ENCODE assay signal across 8 mouse cellular contexts in the genomic region with DNA sequence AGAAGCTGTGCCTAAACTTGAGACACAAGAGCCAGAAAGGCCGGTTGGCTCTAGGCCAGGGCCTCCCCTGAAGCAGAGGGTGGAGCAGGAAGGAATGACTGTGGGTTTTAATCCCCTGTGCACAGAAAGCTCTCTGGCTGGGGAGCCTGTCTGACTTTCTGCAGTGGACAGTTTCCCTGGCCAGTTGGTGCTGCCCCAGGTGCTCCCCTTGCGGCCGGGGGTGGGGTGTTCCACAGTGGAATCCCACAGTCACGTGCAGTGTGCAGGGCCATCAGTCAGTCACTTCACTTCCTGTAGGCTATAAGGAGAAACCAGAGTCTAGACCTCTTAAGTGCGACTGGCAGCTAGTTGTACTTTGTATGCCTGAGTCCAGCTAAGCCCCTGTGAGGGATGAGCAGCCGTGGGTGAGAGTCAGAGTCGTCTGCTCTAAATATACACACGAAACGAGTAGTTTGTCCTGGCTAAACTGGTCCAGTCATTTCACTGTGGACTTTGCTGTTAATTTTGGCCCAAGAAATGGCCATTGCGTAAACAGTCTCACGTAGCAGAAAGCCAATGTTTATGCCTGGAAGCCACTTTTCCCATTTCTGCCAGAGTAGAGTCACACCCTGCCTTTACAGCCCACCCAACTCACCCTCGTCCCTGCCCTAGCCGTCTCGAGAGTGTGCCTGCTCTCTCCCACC. TPM values are rescaled to one million over a fixed set of nuclear protein-coding genes. Genes with fewer than 3 reads are reported as not detected.
DNase-seq lines count a peak whose midpoint lies in the region; ATAC-seq lines count a peak whose summit lies in the region.

No protein-coding gene starts in this region.

- peak; percentile 13 for DNase-seq in embryo, embryonic 11 days
- no peak for DNase-seq in embryo, embryonic 10.5 days (ENCODE audit: low spot score)
- DNase-seq in thymus, postnatal 25 days, result peak; percentile 14
- DNase-seq in thymus, postnatal 10 days (ENCODE audit: low spot score in 2 of 2), result no peak
- DNase-seq in gastrocnemius, postnatal 4 days (ENCODE audit: low spot score in 2 of 2), result peak; percentile 22 to 35
- DNase-seq in kidney, adult 8-10 months, result peak; percentile 28
- DNase-seq in frontal cortex, postnatal 25 days (ENCODE audit: low spot score in 2 of 2), result no peak

- peak; percentile 69 for ATAC-seq in megakaryocyte-erythroid progenitor cell, adult 5-6 weeks (replicated peaks; ENCODE audit: low FRiP score, low TSS enrichment, poor library complexity, severe bottlenecking)

RNA-seq across cellular contexts. Expression of gene Trpm1, which starts 38.8 kb away (rescaled TPM):
- 1 to 10 TPM in 1 of 2 experiments, under 1 TPM in 1; 0.44 to 1.4 TPM for total RNA-seq in gastrocnemius, postnatal 4 days (2021)
- total RNA-seq in megakaryocyte-erythroid progenitor cell, adult 5-6 weeks (2014; fragmentation: Nextera tagmentation), result 3.1 and 6.3 TPM in 2 replicates
- not detected in 2 replicates for total RNA-seq in megakaryocyte-erythroid progenitor cell, adult 5-6 weeks (2017)

Comparison
In these comparisons a context has a peak if more than half of its experiments do, and no peak if none do; other contexts are left out.
1. DNase-seq: peak in embryo, embryonic 11 days (single experiment), thymus, postnatal 25 days (single experiment), gastrocnemius, postnatal 4 days (2 of 2) and kidney, adult 8-10 months (2 of 2); none in embryo, embryonic 10.5 days (single experiment), thymus, postnatal 10 days (0 of 2) and frontal cortex, postnatal 25 days (0 of 2).